Mouse (Mus musculus): Measurements from ENCODE around the gene Ankdd1b.

- TF ChIP-seq ZNF384 (IDR thresholded peaks at IDR 0.05; ENCODE audit: low read depth, low read length) (no peak), CHD2 (IDR thresholded peaks at IDR 0.05; ENCODE audit: low read depth, low read length) (no peak), ZC3H11A (IDR thresholded peaks at IDR 0.05; ENCODE audit: borderline replicate concordance, low read depth, low read length) (peak; percentile 80), MAFK (IDR thresholded peaks at IDR 0.05; ENCODE audit: insufficient read depth, low read depth, low read length) (no peak)
These were observed 39.3 kb downstream of the Ankdd1b start for GRCm38 (mm10) chr13:96431595-96432156.
